Mouse (Mus musculus): ENCODE measurements around the gene Armh4.
"Not testable (repeated sequence)": the region's sequence is repeated elsewhere in the genome, so short reads cannot be mapped to it uniquely, and the experiment has no call there.

Gene Armh4

GRCm38 (mm10) chr14:49782715-49783531 lies at the start of gene Armh4:
Gene Armh4 (minus strand): TSS chr14:49783383.
- no peak for DNase-seq (ENCODE audit: extremely low read depth, low read depth)

DNA sequence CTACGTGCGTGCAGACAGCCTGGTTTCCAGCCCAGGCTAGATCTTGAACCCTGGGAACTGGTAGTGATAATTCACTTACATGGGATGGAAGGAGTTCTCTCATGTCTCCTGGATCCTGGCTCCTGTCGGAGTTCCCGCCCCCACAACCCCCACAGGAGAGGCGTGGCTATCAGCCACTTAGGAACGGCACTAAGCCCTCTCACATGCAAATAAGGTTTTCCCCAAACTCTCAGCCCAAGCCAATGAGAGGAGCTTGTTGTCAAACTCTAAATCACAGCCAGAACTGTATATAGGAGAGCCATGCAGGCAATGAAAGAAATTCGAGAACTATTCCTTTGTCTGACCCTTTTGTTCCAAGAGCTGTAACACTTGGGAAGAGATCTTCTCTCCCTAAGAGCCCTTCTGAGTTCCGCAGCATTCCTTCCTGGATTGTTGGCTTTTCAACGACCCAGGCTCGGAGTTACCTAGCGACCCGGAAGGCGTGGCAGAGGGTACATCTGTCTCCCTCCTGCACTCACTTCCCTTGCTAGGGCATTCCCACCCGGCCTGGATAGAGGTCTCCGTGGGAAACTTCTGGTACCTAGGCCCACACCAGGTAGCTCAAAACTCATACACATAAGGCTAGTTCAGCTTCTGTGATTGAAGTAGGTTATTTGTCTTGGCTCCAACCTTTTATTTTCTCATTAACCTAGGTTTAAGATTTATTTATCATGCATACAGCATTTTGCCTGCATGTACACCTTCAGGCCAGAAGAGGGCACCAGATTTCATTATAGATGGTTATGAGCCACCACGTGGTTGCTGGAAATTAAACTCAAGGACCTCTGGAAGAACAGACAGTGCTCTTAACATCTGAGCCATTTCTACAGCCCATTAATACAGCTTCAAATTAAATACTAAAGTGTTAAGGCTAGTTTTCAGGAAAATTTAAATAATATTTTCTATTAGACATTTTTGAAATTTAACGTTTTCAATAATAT lies 46.3 kb upstream of the Armh4 start:
- no peak for DNase-seq (ENCODE audit: extremely low read depth, low read depth)

DNA sequence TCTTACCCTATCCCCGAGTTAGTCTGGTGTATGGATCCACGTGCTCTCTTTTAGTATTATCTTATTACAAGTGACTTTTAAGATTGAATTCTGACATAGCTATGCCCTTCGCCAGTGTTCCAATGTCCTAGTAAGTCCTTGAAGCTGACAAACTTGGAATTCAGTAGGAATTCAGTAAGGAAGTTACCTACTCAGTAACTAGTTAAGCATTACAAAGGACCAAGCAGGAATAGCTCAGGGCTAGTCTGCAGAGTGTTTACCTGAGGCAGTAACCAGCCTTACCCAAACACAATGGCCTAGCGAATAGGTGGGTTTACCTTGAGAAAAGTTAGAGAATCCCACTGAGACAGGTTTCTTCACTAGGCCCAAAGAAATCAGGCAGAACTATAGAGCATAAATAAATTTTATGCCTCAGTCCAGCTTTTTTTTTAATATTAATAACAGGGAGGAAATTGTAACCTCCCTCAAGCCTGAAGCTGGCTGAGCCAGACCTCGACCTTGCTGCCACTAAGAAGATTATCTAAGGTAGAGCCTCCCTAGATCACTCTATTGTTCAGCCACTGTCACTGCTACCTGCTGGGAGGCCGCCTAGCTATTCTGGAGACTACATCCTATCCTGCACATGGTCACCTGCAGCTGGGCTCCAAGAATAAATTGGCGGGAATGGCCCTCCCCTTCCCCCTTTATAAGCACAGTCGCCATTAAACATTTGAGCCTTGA lies 36.7 kb upstream of the Armh4 start:
- not testable (repeated sequence) for DNase-seq (ENCODE audit: extremely low read depth, low read depth)

DNA sequence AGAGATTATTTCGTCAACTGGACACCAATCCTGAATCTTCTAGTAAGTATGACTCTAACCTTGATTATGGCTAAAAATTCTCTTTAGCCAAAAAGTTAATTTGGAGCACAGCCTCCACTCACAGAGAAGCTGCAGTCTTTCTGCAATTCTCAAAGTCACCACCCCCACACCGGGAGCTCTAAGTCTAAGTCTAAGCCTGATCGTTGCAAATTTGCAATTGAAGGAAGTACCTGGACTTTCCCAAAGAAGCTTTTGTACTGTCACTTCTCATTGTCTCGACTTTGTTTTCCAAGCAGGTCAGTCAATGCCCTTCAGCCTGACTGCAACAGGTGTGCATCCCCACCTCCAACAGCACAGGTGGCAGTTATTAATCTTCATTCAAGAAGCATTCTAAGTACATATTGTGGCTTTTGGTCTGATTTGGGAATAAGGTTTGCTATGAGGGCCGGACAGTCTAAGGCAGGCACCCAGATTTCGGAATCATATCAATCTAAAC lies 35.6 kb upstream of the Armh4 start:
- not testable (repeated sequence) for DNase-seq (ENCODE audit: extremely low read depth, low read depth)

DNA sequence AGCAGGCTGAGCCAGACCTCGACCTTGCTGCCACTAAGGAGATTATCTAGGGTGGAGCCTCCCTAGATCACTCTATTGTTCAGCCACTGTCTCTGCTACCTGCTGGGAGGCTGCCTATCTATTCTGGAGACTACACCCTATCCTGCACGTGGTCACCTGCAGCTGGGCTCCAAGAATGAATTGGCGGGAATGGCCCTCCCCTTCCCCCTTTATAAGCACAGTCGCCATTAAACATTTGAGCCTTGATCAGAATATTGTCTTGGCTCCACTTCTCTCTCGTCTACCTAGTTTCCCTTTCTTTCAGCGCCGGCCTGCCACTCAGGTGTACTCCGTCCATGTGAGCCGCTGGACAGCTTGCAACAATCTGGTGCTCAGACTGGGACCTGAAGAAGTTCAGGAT lies 29.8 kb upstream of the Armh4 start:
- DNase-seq (ENCODE audit: extremely low read depth, low read depth) = not testable (repeated sequence)

- DNase-seq (ENCODE audit: extremely low read depth, low read depth) = not testable (repeated sequence)
Observed at GRCm38 (mm10) chr14:49805051-49805450, 21.9 kb upstream of the Armh4 start.

DNA sequence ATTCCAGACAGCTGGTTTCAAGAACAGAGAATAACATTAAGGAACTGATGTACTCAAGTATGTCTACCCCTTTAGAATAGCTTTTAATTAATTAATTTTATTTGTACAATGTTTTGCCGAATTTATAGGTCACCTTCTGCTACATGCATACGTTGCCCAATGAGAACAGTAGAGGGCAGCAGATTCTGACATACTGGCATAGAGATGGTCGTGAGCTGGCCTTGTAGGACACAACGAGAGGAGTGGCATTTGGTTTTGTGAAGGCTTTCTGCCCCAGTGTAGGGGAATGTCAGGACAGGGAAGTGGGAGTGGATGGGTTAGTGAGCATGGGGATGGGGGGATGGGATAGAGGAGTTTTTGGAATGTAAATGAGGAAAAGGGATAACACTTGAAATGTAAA lies 18.3 kb upstream of the Armh4 start:
- no peak for DNase-seq (ENCODE audit: extremely low read depth, low read depth)

- DNase-seq (ENCODE audit: extremely low read depth, low read depth) = no peak
Observed at GRCm38 (mm10) chr14:49793948-49794347, 10.8 kb upstream of the Armh4 start.

DNA sequence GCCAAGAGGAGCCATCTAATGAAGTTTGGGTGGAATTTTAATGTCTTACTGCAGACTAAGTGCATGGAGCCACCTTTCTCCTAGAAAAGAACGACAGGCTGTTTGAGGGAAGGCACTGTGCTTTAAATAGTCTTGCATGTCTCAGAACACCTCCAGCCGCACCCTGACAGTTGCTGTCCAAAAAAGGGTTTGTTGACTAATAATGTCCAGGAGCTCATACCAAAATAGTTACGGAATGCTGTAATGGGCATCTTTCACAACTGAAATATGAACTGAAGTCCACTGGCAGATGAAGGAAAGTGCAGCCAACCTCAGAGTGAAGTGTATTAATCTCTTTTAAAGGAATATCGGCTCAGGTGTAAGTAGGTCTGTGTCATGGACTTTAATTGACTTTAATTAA lies 7.4 kb upstream of the Armh4 start:
- DNase-seq (ENCODE audit: extremely low read depth, low read depth) = no peak

DNA sequence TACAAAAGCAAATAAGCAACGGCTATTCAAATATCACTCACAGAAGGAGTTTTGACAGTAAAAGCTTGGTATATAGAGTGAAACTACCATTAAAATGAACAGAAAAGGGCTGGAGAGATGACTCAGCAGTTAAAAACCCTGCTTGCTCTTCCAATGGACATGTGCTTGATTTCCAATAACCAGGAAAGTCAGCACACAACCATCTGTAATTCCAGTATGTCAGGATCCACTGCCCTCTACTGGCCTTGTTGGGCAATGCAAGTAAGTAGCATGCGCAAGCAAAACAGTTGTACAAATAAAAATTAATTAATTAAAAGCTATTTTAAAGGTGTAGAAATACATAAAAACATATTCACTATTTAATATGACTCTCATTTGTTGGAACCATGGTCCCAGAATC lies 2.6 kb upstream of the Armh4 start:
- no peak for DNase-seq (ENCODE audit: extremely low read depth, low read depth)

DNA sequence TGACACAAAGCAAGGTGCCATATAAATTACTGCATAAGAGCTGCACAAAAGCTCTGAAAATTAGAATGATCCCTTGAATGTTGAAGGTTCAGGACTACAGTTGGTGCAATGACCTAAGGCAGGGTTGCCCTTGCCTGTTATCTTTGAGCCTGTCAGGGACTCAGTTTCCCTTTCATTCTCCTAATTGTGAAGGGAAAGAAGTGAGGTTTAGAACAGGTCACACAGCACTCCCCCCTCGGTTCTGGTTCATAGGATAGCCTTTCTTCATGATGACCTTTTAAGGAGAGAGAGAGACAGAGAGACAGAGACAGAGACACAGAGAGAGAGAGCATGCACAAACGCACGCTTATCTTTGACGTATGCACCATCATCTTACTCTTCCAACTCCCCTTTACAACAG lies 683 bp upstream of the Armh4 start:
- DNase-seq (ENCODE audit: extremely low read depth, low read depth) = no peak

DNA sequence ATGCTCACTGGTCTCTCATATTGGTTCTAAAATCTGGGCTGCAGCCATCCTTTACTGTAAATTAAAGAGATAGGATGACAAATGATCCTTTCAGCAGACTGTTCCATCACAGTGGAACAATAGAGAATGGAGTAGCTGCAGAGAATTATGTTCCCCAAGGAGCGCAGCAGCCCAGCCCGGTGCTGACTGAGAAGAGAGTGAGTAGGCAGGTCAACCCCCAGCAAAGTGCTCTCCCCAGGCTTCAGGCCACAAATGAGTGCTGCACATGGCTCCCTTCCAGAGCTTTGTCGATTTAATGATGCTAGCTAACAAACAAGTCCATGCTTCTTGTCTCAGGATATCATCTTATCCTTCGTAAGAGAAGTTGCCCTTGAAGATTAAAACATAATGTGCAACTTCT lies 2.8 kb downstream of the Armh4 start:
- no peak for DNase-seq (ENCODE audit: extremely low read depth, low read depth)

DNA sequence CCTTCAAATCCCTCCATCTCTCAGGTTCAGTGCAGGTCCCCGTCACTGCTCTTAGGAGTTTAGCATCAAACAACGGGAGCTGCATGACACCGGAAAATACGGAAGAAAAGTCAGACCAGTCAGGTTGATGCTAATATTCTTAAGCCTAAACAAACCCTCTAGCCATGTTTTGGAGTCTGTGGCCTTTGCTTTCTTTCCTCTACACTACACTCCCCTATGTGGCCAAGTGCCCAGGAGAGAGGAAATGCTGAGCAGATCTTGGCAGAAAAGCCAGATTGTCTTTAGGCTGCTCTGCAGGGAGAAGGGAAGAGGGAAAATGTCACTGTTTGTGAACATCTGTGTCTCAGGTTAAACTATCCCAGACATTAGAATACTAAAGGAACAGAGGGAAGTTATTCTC lies 5.6 kb downstream of the Armh4 start:
- DNase-seq (ENCODE audit: extremely low read depth, low read depth) = not testable (repeated sequence)

DNA sequence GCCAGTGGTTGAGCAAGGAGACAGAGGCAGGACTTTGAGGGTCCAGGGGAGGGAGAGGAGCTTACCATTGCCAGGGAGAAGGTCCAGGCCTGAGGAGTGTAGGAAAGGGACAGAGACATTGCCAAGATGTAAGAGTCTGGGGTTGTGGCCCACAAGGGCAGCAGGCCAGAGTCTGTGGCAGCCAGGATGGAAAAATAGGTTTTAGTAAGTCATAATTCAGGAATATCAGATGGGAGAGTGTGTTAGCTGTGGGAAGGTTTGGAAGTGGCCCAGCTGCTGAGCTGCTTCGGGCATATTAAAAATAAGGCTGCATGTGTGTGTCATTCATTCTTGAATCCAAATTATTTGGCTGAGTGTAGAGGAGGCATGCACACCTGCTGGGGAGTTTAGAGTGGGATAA lies 11.4 kb downstream of the Armh4 start:
- no peak for DNase-seq (ENCODE audit: extremely low read depth, low read depth)

DNA sequence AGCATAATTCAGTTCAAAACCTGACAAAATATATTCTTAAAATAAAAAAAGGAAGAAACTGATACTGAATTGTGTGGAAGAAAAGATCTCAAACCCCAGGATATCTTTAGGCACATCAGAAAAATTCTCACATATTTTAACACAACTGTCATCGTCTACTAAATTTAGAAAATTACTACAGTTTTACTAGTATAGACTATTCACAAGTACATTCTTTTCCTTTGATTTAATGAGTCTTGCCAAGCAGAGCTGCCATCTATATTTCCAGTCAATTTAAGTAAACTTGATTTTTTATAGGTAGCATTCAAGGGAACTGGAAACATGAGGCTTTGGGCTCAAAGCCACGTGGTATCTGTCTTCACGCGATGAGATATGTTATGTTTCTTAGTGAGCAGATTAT lies 16.6 kb downstream of the Armh4 start:
- DNase-seq (ENCODE audit: extremely low read depth, low read depth) = no peak

DNA sequence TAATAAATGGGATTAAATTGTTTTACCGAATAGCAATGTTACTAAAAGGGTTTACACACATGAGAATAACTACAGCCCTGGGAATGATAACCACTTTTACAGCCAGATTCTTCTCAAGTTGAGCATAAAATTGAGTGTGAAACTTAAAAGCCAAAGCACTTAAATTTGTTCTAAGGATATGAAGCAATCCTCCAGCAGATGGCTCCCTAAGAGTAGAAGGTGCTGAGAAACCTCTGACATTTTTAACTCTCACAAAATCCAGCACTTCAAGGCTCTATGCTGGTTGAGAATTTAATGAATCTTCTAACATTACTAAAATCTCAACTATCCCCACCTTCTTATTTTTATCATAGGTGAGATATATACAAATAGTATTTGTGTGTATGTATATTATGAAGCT lies 27.3 kb downstream of the Armh4 start:
- DNase-seq (ENCODE audit: extremely low read depth, low read depth) = no peak

DNA sequence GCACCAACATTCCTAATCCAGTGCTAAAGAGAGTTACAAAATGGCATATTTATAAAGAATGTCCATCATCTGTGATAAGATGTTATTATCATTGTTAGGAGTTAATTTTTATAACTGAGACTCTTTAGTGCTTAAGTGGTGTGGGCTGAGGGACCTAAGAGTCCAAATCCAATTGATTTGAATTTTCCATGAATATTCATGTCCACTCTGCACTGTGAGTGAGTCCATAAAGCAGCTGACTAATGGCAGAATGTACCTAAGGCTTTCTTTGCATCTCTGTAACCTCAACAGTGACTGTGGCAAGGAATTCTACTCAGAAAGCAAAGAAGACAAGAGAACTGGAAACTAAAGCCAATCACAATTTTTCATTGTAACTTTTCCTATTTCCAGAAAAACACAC lies 30.6 kb downstream of the Armh4 start:
- DNase-seq (ENCODE audit: extremely low read depth, low read depth) = no peak

- DNase-seq (ENCODE audit: extremely low read depth, low read depth) = no peak
Observed at GRCm38 (mm10) chr14:49745874-49746273, 37.3 kb downstream of the Armh4 start.

DNA sequence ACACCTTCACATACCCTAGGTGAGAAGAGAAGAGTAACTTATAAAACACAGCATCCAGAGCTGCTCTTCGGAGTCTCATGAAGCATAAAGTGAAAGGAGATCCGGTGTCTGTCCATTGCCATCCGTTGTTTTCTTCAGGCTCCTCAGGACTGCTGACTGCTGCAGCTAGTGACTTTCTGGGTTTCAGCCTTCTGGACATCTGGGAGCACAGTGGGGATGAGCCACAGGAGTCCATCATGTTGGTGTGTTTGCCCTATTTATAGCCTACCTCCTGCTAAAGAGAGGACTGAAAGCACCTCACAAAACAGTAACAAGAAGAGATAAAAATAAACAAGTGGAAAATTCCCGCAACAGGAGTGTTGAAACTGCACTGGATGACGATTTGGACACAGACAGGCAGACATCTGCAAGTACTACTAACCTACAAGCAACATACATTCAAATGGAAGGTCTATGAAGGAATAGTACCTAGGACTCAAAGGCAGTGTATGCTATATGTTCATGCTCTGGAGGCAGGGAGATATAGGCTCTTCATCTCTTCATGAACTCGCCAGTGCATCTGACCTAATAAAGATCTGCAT lies 39.1 kb downstream of the Armh4 start:
- DNase-seq (ENCODE audit: extremely low read depth, low read depth) = no peak

DNA sequence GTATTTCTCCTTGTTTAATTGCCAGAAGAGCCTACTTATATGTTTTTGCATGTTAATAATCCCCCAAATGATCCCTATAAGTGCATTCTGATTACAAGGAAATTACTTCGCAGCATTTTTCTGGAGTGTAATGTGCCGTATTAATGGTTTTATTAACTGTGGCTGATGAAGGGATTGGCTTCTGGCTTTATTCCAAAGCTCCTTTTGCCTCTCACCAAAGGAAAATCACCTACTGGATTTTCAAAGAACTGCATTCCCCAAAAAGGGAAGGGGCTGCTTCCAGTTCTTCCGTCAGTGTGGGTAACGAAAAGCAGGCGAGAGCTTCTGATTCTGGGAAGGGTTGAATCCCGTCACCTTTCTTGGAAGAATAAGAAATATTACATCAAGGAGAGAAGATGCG lies 43.9 kb downstream of the Armh4 start:
- no peak for DNase-seq (ENCODE audit: extremely low read depth, low read depth)

DNA sequence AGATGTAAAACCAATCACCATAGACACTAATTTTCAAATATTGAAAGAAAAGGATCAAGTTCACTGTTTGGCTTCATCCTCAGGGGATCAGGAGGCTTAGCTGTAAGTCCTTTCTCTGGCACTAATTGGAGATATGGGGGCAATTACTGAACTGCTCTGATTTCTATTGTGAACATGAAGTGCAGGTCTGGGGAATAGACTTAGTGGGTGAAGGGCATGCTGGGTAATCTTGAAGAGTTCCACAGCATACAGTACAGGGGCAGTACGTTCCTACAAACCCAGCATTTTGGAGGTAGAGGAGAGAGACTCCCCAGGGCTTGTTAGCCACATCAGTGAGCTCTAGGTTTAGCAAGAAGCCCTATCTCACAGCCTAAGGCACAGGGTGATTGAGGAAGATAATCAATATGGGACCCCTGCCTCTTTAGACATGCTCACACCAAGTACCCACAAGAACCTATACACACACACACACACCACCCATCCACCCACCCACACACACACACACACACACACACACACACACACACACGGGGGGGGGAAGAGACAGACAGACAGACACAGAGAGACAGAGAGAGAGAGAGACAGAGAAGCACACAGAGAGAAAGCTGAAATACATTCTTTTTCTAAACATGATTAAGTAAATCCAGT lies 44.6 kb downstream of the Armh4 start:
- no peak for DNase-seq (ENCODE audit: extremely low read depth, low read depth)
